Mouse (Mus musculus): ENCODE measurements around the gene Canx.

DNA sequence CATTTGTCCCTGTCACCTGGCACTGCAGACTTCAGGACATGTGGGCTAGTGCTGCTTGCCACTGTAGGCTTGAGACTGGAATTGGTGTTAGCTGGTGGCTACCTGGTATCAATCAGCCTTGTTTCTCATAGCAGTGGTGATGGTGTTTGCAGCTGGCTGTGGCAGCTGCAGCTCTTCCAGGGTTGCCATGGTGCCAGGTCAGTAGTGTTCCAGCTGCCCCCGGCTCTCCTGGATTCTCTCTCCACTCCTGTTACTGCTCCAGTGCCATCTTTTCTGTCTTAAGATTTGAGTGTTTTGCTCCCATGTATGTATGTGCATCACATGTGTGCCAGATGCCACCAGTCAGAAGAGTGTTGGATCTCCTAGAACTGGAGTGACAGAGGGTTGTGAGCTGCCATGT, 72.1 kb downstream of the Canx start:
- TF ChIP-seq CTCF (IDR thresholded peaks at IDR 0.05; ENCODE audit: low read depth): no peak
- TF ChIP-seq EP300 (IDR thresholded peaks at IDR 0.05; ENCODE audit: low read depth): no peak
